Mouse (Mus musculus): Measurements from ENCODE around the gene Mark4.
A peak's percentile ranks its signal among the peaks of the same experiment; 100 is the strongest.

The Mark4 gene

GRCm38 (mm10) chr7:19388699-19389413 lies 69.8 kb downstream of the Mark4 start:
- no peak for DNase-seq

GRCm38 (mm10) chr7:19383708-19384107 lies 74.9 kb downstream of the Mark4 start:
- no peak for DNase-seq

GRCm38 (mm10) chr7:19382166-19382541 lies 76.5 kb downstream of the Mark4 start:
- no peak for DNase-seq

GRCm38 (mm10) chr7:19381377-19382165 lies 77.0 kb downstream of the Mark4 start, which contains the start of gene Ercc2:
Ercc2 (plus strand) TSS chr7:19382010.
- peak; percentile 99 for DNase-seq

- no peak for DNase-seq
Measured at GRCm38 (mm10) chr7:19378049-19378448, 80.6 kb downstream of the Mark4 start.

GRCm38 (mm10) chr7:19376019-19376418 lies 82.6 kb downstream of the Mark4 start:
- DNase-seq = no peak

GRCm38 (mm10) chr7:19375368-19375767 lies 83.3 kb downstream of the Mark4 start:
- no peak for DNase-seq

Measured in liver (tissue).